Mouse (Mus musculus) adrenal gland, adult 18-20 months (tissue): Measurements from ENCODE around the gene Ppih. TPM values are rescaled to one million over a fixed set of nuclear protein-coding genes. Genes with fewer than 3 reads are reported as not detected.

Experiments
- DNase-seq, 2 experiments: peaks; one replicate each; pipeline ENCODE4 v3.0.0; 2021 to 2022; ENCODE audit warnings: low spot score in 2 of 2
- long read RNA-seq, 2 experiments: library from polyadenylated mRNA; stranded (forward); transcript quantifications; one replicate each; pipeline ENCODE4 v2.0.0; 2021
- total RNA-seq, 2 experiments: library from RNA; stranded (reverse); gene quantifications; 1 replicate in 1 of 2; 2 replicates in 1 of 2; pipeline ENCODE4 v1.2.3; 2021

The Ppih gene
- 10 to 100 TPM; 16.7 to 17.6 TPM for total RNA-seq
- long read RNA-seq, experiment 1, partial matches to known transcripts, result 0 of 3 reads
- long read RNA-seq, experiment 1, other reads (novel, unspliced or antisense), result 0 of 3 reads
- long read RNA-seq, experiment 2, transcript Ppih-203 (10 exons, 800 nt), result major isoform, 7 of 13 reads
- long read RNA-seq, experiment 2, partial matches to known transcripts, result 0 of 13 reads
- long read RNA-seq, experiment 2, other reads (novel, unspliced or antisense), result 1 of 13 reads

GRCm38 (mm10) chr4:119320131-119320830 lies at the start of gene Ppih:
Gene Ppih (minus strand): TSS chr4:119320546.
- DNase-seq, result peak; percentile 95 to 96

GRCm38 (mm10) chr4:119369460-119369859 lies 49.1 kb upstream of the Ppih start:
- DNase-seq, result no peak

DNA sequence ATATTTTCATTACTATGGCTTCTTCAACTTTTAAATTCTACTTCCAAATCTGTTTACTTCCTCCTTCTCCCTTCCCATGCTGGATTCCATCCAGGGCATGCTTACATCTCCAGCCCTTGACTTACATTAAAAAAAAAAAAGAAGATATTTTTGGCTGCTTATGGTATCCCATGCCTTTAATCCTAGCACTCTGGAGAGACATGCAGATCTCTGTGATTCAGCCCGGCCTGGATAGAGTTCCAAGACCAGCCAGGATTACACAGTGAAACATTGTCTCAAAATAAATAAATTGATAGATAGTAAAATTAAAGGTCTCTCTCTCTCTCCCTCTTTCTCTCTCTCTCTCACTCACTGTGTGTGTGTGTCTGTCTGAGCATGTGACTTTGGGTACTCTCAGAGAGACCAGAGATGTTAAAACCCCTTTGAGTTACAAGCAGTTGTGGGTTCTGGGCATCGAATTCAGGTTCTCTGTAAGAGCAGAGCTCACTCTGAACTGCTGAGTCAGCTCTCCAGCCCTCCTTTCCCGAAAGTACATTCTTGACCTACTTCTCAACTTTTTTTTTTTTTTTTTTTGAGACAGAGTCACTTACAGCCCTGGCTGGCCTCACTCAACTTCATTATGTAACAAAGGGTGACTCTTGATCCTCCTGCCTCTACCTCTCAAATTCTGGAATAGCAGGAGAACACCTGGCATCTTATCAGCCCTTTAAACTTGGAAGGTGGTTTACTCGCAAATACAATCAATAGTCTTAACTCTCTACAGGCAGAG lies 46.6 kb upstream of the Ppih start:
- DNase-seq, result peak in 1 of 2 experiments; percentile 11

DNA sequence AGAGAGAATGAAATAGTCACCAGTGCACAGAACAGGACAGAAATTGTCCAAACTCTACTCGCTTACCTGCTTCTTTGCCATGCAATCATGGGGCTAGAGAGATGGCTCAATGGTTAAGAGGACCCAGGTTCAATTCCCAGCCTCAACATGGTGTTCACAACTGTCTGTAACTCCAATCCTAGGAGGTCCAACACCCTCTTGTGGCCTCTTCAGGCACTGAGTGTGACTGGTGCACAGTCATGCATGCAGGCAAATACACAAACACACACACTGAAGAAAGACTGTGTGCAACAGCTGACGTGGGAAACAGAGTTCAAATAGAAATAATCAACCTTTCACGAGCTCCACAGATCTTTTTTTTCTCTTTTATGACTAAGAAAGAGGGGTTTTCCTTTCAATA lies 41.9 kb upstream of the Ppih start:
- no peak for DNase-seq

- DNase-seq, result peak; percentile 9 to 26
Observed at GRCm38 (mm10) chr4:119359196-119359971, 39.0 kb upstream of the Ppih start.

DNA sequence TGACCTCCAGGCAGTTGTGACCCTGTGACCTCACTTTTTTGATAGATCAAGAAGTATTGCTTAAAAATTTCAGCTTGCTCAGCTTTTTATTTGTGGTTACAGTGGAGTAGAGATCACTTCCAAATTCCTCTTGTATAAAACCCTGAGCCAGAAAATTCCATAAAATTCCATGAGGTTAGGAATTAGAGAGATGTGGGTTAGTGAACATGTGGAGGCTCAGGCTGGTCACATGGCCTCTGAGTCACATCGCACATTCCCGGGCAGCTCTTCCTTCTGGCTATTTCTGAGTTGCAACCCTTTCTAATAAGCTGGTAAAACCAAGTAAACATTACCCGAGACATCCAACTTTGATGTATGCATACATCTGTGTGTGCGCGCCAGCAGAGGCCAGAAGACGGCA lies 25.2 kb upstream of the Ppih start:
- DNase-seq, result no peak

GRCm38 (mm10) chr4:119338861-119339361 lies 18.6 kb upstream of the Ppih start:
- peak; percentile 49 to 54 for DNase-seq

GRCm38 (mm10) chr4:119338422-119338821 lies 18.1 kb upstream of the Ppih start:
- no peak for DNase-seq

- peak in 1 of 2 experiments; percentile 21 for DNase-seq
Observed at GRCm38 (mm10) chr4:119333487-119333886, 13.1 kb upstream of the Ppih start.

DNA sequence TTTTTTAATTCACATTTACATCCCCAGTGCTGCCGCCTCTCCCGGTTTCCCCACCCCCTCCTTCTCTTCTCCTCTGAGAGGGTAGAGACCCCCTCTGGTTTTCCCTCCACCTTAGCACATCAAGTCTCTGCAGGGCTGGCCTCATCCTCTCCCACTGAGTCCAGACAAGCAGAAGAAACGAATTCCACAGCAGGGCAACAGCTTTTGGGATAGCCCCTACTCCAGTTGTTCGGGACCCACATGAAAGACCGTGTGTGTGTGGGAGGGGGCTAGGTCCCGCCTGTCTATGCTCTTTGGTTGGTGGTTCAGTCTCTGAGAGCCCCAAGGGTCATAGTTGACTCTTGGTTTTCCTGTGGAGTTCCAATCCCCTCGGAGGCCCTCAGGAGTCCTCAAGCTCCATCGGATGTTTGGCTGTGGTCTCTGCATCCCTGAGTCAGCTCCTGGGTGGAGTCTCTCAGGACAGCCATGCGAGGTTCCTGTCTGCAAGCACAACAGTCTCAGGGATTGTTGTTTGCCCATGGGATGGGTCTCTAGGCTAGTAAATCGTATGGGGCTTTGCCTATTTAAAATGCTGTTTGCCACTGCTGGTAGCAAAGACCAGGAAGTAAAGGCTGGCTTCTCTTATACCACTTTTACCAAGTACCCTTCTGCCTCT lies 677 bp upstream of the Ppih start:
- DNase-seq, result no peak

- no peak for DNase-seq
Observed at GRCm38 (mm10) chr4:119313756-119314155, 6.6 kb downstream of the Ppih start.

DNA sequence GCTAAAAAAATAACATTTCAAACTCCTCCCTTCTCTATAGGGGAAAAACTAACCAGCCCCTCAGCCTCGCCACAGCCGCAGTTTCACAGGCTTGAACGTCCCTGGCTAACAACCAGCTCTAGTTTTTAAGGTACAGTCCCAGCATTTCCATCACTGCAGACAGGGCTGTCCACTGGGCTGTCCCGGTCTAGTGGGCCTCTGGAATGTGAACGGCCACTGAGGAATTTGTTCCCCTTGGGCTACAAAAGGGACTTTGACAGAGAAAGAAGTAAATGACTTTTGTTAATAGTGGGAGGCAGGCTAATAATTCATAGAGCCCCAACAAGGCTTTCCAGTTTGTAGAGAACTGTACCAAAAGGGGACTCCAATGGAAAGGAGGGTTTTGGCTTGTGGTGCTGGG lies 14.9 kb downstream of the Ppih start:
- DNase-seq, result no peak

GRCm38 (mm10) chr4:119303291-119303690 lies 17.1 kb downstream of the Ppih start:
- DNase-seq, result no peak

GRCm38 (mm10) chr4:119301777-119302176 lies 18.6 kb downstream of the Ppih start:
- no peak for DNase-seq

- DNase-seq, result no peak
Observed at GRCm38 (mm10) chr4:119300761-119301160, 19.6 kb downstream of the Ppih start.

DNA sequence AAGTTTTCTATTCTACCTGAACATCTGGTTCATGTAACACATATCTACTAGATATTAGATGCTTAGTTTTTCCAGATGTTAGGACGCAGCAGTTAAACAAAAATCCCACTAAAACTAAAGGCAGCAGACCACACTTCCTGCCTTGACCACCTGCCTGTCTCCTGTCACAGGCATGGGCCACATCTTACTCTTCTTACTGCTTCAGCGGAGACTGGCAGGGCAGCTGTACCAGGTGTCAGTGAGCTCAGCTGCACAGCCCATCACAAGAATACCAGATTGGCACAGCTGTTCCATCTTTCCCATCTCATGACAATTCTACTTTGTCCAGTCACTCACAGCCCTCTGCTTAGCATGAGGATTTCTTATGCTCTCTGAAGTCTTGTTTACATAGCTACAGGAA lies 23.0 kb downstream of the Ppih start:
- DNase-seq, result no peak

DNA sequence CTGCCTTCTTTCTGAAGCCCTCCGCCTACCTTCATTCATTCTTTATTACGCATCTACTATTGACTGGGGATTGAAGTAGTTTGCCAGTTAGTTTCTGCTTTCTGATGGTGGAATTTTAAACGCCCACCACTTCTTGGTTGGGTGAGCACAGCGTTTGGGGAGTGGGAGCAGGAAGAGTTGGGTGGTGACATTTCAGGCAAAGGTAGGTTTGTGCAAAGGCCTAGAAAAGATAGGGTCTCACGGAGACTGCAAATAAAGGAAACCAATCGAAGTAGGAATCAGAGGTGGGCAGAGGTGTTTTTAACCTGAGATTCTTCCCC lies 25.3 kb downstream of the Ppih start:
- no peak for DNase-seq

- DNase-seq, result peak; percentile 100
Observed at GRCm38 (mm10) chr4:119294415-119295133, 25.8 kb downstream of the Ppih start, which contains the start of gene Ybx1. Gene Ybx1 (minus strand): TSS chr4:119294604.

GRCm38 (mm10) chr4:119293574-119294258 lies 26.6 kb downstream of the Ppih start:
- DNase-seq, result peak in 1 of 2 experiments; percentile 46
